Mouse (Mus musculus): ENCODE measurements around the gene Rbms3. TPM values are rescaled to one million over a fixed set of nuclear protein-coding genes. Genes with fewer than 3 reads are reported as not detected.

Gene Rbms3
- total and polyA plus RNA-seq, 3 experiments = not detected

GRCm38 (mm10) chr9:117136410-117136809 lies 493.3 kb downstream of the Rbms3 start:
- no peak for TF ChIP-seq GABPA (IDR thresholded peaks at IDR 0.05; ENCODE audit: insufficient replicate concordance, low read depth, low read length)
- 0 out of 2 replicates have a peak, but pooled peaks have one; percentile 60 for TF ChIP-seq MAFK (IDR thresholded peaks at IDR 0.05; ENCODE audit: insufficient replicate concordance, low read length)
- Histone ChIP-seq H3K79me2 (replicated peaks; ENCODE audit: control insufficient read depth, extremely low read depth, insufficient read depth, poor library complexity, severe bottlenecking) (no peaks in the 10 kb centered on the region), H3K36me3 (replicated peaks in 1 of 2; ENCODE audit: control insufficient read depth in 1 of 2, insufficient read depth in 1 of 2, low read length in 1 of 2) (no peaks in the 10 kb centered on the region), H3K9ac (ENCODE audit: insufficient read depth, low read depth) (no peak overlapping the region), H3K4me1 (ENCODE audit: control insufficient read depth in 1 of 2, insufficient read depth in 2 of 2) (no peaks in the 10 kb centered on the region), H3K27me3 (replicated peaks) (no peaks in the 10 kb centered on the region), H3K4me3 (replicated peaks in 1 of 3; ENCODE audit: low read depth in 2 of 3, low read length in 2 of 3, poor library complexity in 1 of 3) (no peak overlapping the region), H3K4me2 (ENCODE audit: insufficient read depth, low read depth, poor library complexity, severe bottlenecking) (no peak overlapping the region), H3K9me3 (replicated peaks; ENCODE audit: low read length) (peaks cover 72% of the 10 kb centered on the region), H3K27ac (ENCODE audit: insufficient read depth, low read depth) (no peak overlapping the region)
- DNase-seq (ENCODE audit: extremely low read depth) = no peak
- in situ Hi-C loops (cut with MboI; ENCODE audit: low pct_ligation_motif_present, low pct_unique_long_range_greater_than_20kb, low sequenced_read_pairs) (no loop called here), dilution Hi-C loops (cut with MboI; ENCODE audit: extremely low pct_ligation_motif_present, extremely low pct_unique_long_range_greater_than_20kb, low sequenced_read_pairs) (no loop called here)

- Histone ChIP-seq H3K36me3 (replicated peaks in 1 of 2; ENCODE audit: control insufficient read depth in 1 of 2, insufficient read depth in 1 of 2, low read length in 1 of 2) (no peaks in the 10 kb centered on the region), H3K4me2 (ENCODE audit: insufficient read depth, low read depth, poor library complexity, severe bottlenecking) (no peak overlapping the region), H3K79me2 (replicated peaks; ENCODE audit: control insufficient read depth, extremely low read depth, insufficient read depth, poor library complexity, severe bottlenecking) (no peaks in the 10 kb centered on the region), H3K9me3 (replicated peaks; ENCODE audit: low read length) (peaks cover 64% of the 10 kb centered on the region), H3K4me3 (replicated peaks in 1 of 3; ENCODE audit: low read depth in 2 of 3, low read length in 2 of 3, poor library complexity in 1 of 3) (no peak overlapping the region), H3K27me3 (replicated peaks) (no peaks in the 10 kb centered on the region), H3K4me1 (ENCODE audit: control insufficient read depth in 1 of 2, insufficient read depth in 2 of 2) (no peaks in the 10 kb centered on the region), H3K27ac (ENCODE audit: insufficient read depth, low read depth) (no peak overlapping the region), H3K9ac (ENCODE audit: insufficient read depth, low read depth) (no peak overlapping the region)
- TF ChIP-seq MXI1 (IDR thresholded peaks at IDR 0.05; ENCODE audit: low read depth, low read length) (no peak), NRF1 (IDR thresholded peaks at IDR 0.05; ENCODE audit: low read depth, low read length) (no peak), SMC3 (IDR thresholded peaks at IDR 0.05; ENCODE audit: low read depth, low read length) (no peak), USF2 (conservative IDR thresholded peaks at IDR 0.05; ENCODE audit: low read depth, low read length) (no peak), USF1 (IDR thresholded peaks at IDR 0.05; ENCODE audit: low read depth, low read length) (no peak), ZNF384 (IDR thresholded peaks at IDR 0.05; ENCODE audit: low read depth, low read length) (no peak), JUND (conservative IDR thresholded peaks at IDR 0.05; ENCODE audit: low read depth, low read length) (no peak), BHLHE40 (IDR thresholded peaks at IDR 0.05; ENCODE audit: low read depth, low read length) (no peak), E2F4 (IDR thresholded peaks at IDR 0.05; ENCODE audit: insufficient replicate concordance, low read depth, low read length) (no peak)
- DNase-seq (ENCODE audit: extremely low read depth) = no peak
- dilution Hi-C loops (cut with MboI; ENCODE audit: extremely low pct_ligation_motif_present, extremely low pct_unique_long_range_greater_than_20kb, low sequenced_read_pairs) (no loop called here), in situ Hi-C loops (cut with MboI; ENCODE audit: low pct_ligation_motif_present, low pct_unique_long_range_greater_than_20kb, low sequenced_read_pairs) (no loop called here)
Observed at GRCm38 (mm10) chr9:117134043-117134442, 495.7 kb downstream of the Rbms3 start.

DNA sequence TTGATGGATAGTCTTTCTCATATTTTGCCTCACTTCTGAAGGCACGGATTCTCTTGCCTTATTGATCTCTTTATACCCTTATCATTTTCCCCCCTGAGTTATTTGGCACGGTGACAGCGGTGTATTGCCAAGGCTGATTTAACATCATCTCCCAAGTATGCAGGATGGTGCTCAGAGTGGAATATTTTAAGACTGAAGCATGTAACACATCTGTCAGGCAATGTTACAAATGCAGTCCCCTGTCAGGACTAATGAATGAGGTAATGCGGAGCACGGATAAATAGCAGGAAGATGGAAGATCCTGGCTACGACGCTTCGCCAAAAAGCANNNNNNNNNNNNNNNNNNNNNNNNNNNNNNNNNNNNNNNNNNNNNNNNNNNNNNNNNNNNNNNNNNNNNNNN lies 502.9 kb downstream of the Rbms3 start:
- Histone ChIP-seq H3K9me3 (replicated peaks; ENCODE audit: low read length) (peaks cover 72% of the 10 kb centered on the region), H3K4me2 (ENCODE audit: insufficient read depth, low read depth, poor library complexity, severe bottlenecking) (no peak overlapping the region), H3K9ac (ENCODE audit: insufficient read depth, low read depth) (no peak overlapping the region), H3K36me3 (replicated peaks in 1 of 2; ENCODE audit: control insufficient read depth in 1 of 2, insufficient read depth in 1 of 2, low read length in 1 of 2) (no peaks in the 10 kb centered on the region), H3K4me1 (ENCODE audit: control insufficient read depth in 1 of 2, insufficient read depth in 2 of 2) (no peaks in the 10 kb centered on the region), H3K27me3 (replicated peaks) (no peaks in the 10 kb centered on the region), H3K27ac (ENCODE audit: insufficient read depth, low read depth) (no peak overlapping the region), H3K79me2 (replicated peaks; ENCODE audit: control insufficient read depth, extremely low read depth, insufficient read depth, poor library complexity, severe bottlenecking) (no peaks in the 10 kb centered on the region), H3K4me3 (replicated peaks in 1 of 3; ENCODE audit: low read depth in 2 of 3, low read length in 2 of 3, poor library complexity in 1 of 3) (no peak overlapping the region)
- dilution Hi-C loops (cut with MboI; ENCODE audit: extremely low pct_ligation_motif_present, extremely low pct_unique_long_range_greater_than_20kb, low sequenced_read_pairs) (no loop called here), in situ Hi-C loops (cut with MboI; ENCODE audit: low pct_ligation_motif_present, low pct_unique_long_range_greater_than_20kb, low sequenced_read_pairs) (no loop called here)
- no peak for TF ChIP-seq ETS1 (conservative IDR thresholded peaks at IDR 0.05; ENCODE audit: low read depth, low read length)
- no peak for TF ChIP-seq EP300 (IDR thresholded peaks at IDR 0.05; ENCODE audit: low read length)
- TF ChIP-seq SMC3 (IDR thresholded peaks at IDR 0.05; ENCODE audit: low read depth, low read length) = no peak
- TF ChIP-seq POLR2A (IDR thresholded peaks at IDR 0.05; ENCODE audit: low read depth, low read length) = no peak
- TF ChIP-seq KAT2A (IDR thresholded peaks at IDR 0.05; ENCODE audit: insufficient replicate concordance, low read length) = no peak
- TF ChIP-seq BHLHE40 (IDR thresholded peaks at IDR 0.05; ENCODE audit: low read depth, low read length) = no peak
- no peak for TF ChIP-seq MAZ (IDR thresholded peaks at IDR 0.05; ENCODE audit: low read depth, low read length)
- TF ChIP-seq HCFC1 (IDR thresholded peaks at IDR 0.05; ENCODE audit: low read depth, low read length) = no peak
- TF ChIP-seq USF2 (conservative IDR thresholded peaks at IDR 0.05; ENCODE audit: low read depth, low read length) = no peak
- no peak for TF ChIP-seq ZMIZ1 (IDR thresholded peaks at IDR 0.05; ENCODE audit: low read depth, low read length)
- TF ChIP-seq GABPA (IDR thresholded peaks at IDR 0.05; ENCODE audit: insufficient replicate concordance, low read depth, low read length) = no peak
- TF ChIP-seq MYC (IDR thresholded peaks at IDR 0.05; ENCODE audit: low read depth, low read length) = no peak
- TF ChIP-seq ZC3H11A (IDR thresholded peaks at IDR 0.05; ENCODE audit: low read depth, low read length) = no peak
- no peak for TF ChIP-seq MAFK (IDR thresholded peaks at IDR 0.05; ENCODE audit: insufficient replicate concordance, low read length)
- no peak for DNase-seq (ENCODE audit: extremely low read depth)
